Mouse (Mus musculus) mesoderm, embryonic 11.5 days (tissue): Measurements from ENCODE around the gene Fto.

Experiments
- DNase-seq: peaks from one replicate; pipeline ENCODE4 v3.0.0-alpha.2; 2012; ENCODE audit warnings: low read depth, low spot score

The Fto gene

DNA sequence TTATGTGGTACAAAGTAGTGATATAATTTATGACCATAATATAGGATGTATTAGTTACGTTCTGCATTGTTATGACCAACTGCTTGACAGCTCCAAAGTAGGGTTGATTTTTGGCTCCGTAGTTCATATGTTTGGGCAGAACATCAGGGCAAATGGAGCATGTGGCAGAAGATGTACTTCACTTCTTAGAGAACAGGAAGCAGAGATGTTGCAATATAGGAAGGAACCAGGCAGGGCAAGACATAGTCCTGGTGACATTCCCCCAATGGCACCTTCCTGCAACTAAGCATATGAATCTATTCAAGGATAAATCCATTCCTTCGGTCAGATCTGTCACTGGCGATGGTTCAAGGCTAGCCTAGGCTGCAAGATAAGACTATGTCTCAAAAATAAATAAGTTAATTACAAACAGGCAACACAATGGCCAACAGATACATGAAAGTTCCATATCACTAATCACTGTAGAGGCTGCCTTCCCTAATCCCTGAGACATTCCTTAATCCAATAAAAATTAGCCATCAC lies 44.2 kb downstream of the Fto start:
- DNase-seq = no peak

- DNase-seq = no peak
These were observed 44.7 kb downstream of the Fto start for GRCm38 (mm10) chr8:91358016-91358415.

DNA sequence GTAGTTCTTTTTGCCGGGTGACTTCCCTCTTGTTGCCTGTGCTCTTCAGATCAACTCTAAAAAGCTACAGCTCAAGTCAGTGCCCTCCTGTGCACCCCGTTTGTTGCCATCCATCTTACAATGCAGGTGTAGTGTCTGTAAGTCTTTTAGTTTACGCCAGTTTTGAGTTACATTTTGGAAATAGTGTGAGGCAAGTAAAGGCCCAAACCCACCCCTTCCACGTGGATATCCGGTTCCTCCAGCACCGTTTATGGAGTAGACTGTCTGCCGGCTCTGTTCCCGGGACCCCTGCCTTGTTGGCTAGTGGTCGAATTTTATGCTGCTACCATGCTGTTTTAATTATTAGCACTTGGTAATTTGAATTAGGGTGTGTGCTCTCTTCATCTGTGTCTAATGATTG lies 46.2 kb downstream of the Fto start:
- no peak for DNase-seq

- no peak for DNase-seq
These were observed 47.5 kb downstream of the Fto start for GRCm38 (mm10) chr8:91360644-91361357.

DNA sequence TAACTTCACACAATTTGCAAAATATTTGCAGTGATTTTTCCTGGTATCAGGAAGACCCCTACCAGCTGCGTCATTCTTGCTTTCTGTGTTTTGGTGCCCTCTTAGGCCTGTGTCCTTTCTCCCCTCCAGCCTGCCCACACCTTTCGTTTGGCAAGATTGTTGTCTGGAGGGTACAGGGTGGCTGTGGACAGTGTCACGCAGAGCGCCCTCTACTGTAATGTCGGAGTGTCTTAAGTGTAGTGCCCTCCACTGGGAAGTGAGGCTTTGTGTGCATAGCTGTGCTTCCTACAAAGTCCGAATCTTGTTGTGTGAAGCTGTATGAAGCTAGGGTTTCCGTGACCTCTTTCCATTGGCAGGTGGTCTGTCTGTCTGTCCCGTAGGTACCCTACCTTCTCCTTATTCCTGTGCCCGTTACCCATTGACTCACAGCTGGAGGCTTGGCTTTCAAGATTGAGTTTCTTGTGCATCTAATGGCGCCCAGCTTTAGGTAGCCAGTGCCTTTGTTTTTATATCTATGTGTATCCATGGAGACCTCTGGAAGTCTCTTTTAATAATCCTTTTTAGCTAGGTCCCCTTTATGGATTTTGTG lies 50.0 kb downstream of the Fto start:
- no peak for DNase-seq

DNA sequence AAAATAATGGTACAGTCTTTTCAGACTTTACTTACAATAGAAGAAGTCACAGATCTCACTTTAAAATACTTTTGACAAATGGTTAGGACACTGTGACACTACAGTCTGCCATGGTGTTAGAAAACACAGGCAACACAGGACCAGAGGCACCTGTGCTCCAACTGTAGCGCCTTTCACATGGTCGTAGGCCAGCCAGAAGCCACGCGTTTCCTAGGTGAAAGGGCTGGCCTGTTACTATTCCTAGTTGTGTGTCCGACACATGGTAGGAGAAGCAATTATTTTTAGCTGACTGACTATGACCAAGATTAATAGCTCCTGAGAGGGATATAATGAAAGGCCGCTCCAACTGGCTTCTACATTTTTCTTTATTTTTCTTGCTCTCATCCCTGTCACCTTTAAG lies 50.9 kb downstream of the Fto start:
- DNase-seq = no peak

DNA sequence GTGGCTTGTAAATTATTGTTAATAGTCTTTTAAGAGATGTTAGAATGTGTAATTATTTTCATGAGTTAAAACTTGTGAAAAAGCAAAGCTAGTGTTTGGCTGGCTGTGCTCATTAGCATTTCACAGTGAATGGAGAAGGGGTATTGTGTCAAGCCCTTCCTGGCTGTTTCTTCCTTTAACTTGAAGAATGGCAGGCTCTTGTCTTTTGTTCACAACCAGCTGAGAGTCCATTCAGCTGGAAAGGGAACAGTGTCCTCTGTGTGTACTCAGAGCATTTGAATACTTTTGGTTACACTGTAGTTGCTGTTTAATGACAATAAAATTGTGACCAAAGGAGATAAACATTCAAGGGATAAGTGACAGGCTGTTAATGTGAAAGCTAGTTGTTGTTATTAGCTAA lies 52.5 kb downstream of the Fto start:
- DNase-seq = peak; percentile 75

DNA sequence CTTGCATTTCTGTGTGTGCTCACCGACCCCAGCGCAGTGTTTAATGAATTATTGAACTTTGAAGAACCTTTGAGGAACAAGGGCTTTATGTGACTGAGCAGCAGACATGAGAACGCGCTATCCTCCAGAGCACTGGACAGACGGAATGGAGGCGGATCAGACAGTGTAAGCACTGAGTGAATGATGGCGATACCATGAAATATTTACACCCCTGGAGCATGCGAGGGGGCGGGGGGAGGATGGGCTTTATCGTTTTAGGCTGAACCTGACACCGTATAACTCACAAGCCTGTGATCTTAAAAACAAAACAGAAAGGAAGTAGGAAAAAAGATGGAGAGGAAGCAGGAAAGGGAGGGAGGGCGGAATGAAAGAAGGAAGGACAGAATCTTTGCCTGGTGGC lies 57.6 kb downstream of the Fto start:
- no peak for DNase-seq

DNA sequence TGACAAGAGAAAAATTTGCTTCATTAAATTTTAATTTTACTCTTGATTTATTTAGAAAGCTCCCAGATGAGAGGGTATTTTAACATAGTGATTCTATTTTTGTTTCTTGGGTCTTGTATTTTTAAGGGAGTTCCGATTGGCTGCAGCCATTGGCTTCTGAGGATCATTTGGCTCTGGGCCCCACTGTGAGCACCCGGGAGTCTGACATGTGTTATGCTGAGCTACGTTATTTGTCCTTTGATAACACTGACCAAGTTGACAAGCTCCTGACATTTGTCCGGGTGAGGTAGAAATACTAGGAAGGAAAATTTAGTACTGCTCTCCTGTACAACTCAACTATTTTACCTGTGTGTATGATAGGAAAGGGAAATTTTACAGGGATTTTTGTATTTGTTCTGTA lies 58.7 kb downstream of the Fto start:
- DNase-seq = no peak

DNA sequence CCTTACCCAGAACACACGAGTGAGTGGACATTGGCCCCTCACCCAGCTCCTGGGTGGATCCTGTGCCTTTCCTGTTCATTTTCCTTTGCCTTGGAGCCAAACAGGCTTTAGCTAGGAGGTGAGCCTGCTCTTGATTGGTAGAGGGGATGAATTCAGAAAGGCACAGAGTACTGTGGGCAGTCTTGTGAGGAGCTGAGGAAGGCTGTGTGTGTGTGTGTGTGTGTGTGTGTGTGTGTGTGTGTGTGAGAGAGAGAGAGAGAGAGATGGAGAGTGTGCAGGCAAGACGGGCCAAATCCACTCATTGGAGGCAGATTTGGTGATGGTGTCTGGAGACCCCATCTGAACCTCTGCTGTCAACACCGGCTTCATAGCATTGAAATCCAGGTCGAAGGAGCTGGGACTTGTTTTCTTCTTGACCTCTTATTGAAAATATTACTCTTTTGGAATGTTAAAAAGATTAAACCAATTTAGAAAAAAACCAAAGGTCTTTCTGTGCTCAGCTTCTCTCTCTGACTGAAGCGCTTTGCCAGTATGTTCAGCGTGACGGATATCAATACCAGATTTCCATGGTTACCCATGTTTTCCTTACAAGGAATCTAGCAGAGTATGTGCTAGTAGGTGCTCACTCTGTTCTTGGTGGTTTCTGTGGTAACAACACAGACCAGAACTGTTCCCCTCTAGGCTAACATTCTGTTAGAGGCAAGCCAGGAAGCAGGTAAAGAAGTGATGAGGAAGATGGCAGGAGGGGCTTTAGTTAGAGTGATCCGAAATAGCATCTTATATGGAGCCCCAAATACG lies 59.7 kb downstream of the Fto start:
- DNase-seq = no peak

GRCm38 (mm10) chr8:91375054-91375938 lies 62.0 kb downstream of the Fto start:
- DNase-seq = no peak

- DNase-seq = no peak
These were observed 63.5 kb downstream of the Fto start for GRCm38 (mm10) chr8:91376785-91377184.

- no peak for DNase-seq
These were observed 64.0 kb downstream of the Fto start for GRCm38 (mm10) chr8:91377275-91377674.

DNA sequence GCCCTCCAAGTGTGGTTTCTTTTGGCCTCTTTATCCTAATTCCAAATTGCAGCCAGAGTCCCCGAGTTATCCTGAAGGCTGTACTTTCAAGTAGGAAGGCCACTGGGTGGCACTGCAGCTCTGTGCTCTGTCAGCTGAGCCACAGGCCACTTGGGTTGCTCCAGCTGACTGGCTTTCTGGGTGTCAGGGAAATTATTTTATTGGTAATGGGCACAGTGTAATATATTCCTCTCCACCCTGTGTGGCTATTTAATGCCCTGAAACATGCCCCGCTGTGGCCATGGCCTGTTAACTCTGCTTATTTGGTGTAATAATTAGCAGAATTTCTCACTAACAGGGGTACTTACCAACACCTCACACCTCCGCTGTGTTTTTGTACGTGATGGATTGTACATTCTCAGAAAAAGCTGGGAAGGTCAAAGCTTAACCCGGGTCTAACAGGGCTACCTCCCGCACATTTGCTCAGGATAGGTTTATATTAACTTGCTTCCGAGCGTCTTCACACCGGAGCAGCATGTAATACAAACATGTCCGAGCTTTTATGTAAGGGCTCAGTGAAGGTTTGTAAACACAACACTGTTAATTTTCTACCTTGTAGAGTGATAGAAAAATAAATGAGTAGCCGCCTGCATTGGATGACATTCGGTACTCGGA lies 65.6 kb downstream of the Fto start:
- peak; percentile 79 for DNase-seq

GRCm38 (mm10) chr8:91380796-91381542 lies 67.6 kb downstream of the Fto start:
- no peak for DNase-seq

GRCm38 (mm10) chr8:91381543-91382106 lies 68.3 kb downstream of the Fto start:
- no peak for DNase-seq

GRCm38 (mm10) chr8:91383210-91383609 lies 69.9 kb downstream of the Fto start:
- no peak for DNase-seq

GRCm38 (mm10) chr8:91383811-91384210 lies 70.5 kb downstream of the Fto start:
- DNase-seq = no peak

- no peak for DNase-seq
These were observed 71.1 kb downstream of the Fto start for GRCm38 (mm10) chr8:91384389-91384788.

DNA sequence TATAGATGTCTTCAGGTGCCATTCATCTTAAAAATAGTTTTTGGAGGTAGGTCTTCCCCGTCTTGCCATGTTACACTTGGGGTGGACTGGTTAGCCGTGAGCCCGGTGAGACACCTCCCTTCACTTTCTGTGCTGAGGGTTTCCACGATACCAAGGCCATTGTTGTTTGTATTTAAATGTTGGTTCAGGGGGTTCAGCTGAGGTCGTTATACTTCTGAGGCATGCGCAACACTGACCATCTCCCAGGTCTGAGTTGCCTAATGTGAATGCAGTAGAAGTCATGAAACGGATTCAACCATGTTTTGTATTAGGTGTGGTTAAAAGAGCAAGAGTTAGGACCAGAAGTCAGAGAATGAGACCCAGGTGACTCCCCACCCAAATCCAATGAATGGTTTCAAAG lies 72.5 kb downstream of the Fto start:
- no peak for DNase-seq
